Mouse (Mus musculus) neural tube, embryonic 14.5 days (tissue): ENCODE results near the gene Hprt. TPM values are rescaled to one million over a fixed set of nuclear protein-coding genes. Genes with fewer than 3 reads are reported as not detected.

Experiments used
- ATAC-seq: fragments of 200-750 bp; cut with Nextera tagmentation; 2 replicates; pipeline ENCODE4 v1.8.0; 2017; ENCODE audit warnings: low read depth, mild to moderate bottlenecking, moderate TSS enrichment, moderate library complexity
- H3K27ac ChIP-seq: fragments of 300-500 bp; sonication (generic); 2 replicates; pipeline ENCODE4 v1.5.1; 2014; ENCODE audit warnings: low read depth, mild to moderate bottlenecking, control low read depth, low read length, moderate library complexity, mixed read lengths
- H3K27me3 ChIP-seq: fragments of 300-500 bp; sonication (generic); 2 replicates; pipeline ENCODE4 v1.6.1; 2014; ENCODE audit warnings: low read length; ENCODE audit not compliant: control insufficient read depth, insufficient read depth
- H3K36me3 ChIP-seq: fragments of 300-500 bp; sonication (generic); 2 replicates; pipeline ENCODE4 v1.6.1; 2014; ENCODE audit warnings: low read length, mixed read lengths; ENCODE audit not compliant: control insufficient read depth, insufficient read depth
- H3K4me1 ChIP-seq: fragments of 300-500 bp; sonication (generic); 2 replicates; pipeline ENCODE4 v1.6.1; 2014; ENCODE audit warnings: low read length; ENCODE audit not compliant: control insufficient read depth, insufficient read depth
- H3K4me2 ChIP-seq: fragments of 300-500 bp; sonication (generic); 2 replicates; pipeline ENCODE4 v1.6.1; 2014; ENCODE audit warnings: mild to moderate bottlenecking, low read depth, low read length, control low read depth
- H3K4me3 ChIP-seq: fragments of 300-500 bp; sonication (generic); 2 replicates; pipeline ENCODE4 v1.5.1; 2014; ENCODE audit warnings: low read depth, low read length, control low read depth, mixed read lengths
- H3K9ac ChIP-seq: fragments of 300-500 bp; sonication (generic); replicated peaks from 2 replicates; pipeline ENCODE4 v1.6.1; 2014; ENCODE audit warnings: low read depth, mild to moderate bottlenecking, control low read depth, low read length, mixed read lengths
- H3K9me3 ChIP-seq: fragments of 300-500 bp; sonication (generic); 2 replicates; pipeline ENCODE4 v1.6.1; 2016; ENCODE audit warnings: low read length; ENCODE audit not compliant: control insufficient read depth
- WGBS: fragments of 180-500 bp; shearing (Covaris S2); extraction: QIAGEN DNeasy Blood & Tissue Kit; methylation state at CpG from one replicate; pipeline ENCODE4 v1.1.7; 2014; 5-methylcytosine and 5-hydroxymethylcytosine counted together
- microRNA counts: library from miRNA; unstranded; fragments of <30 nt; microRNA quantifications from one replicate; lab custom pipeline; 2016
- microRNA-seq: library from miRNA; unstranded; fragments of <30 nt; microRNA quantifications from one replicate; pipeline ENCODE4, GENCODE M21; 2016
- polyA plus RNA-seq: library from polyadenylated mRNA; unstranded; fragments of >200 nt; fragmentation: Nextera tagmentation; extraction: Ambion mirVana; gene quantifications from 2 replicates; pipeline ENCODE4 v1.2.1, GENCODE M21; 2014

Hprt gene
- polyA plus RNA-seq, 1 experiment from 2014 or later = 149 TPM

GRCm38 (mm10) chrX:53058459-53059280, 70.7 kb downstream of the Hprt start:
- H3K4me1 ChIP-seq = no peaks in the 10 kb centered on the region
- H3K27me3 ChIP-seq = no peaks in the 10 kb centered on the region; the same call in 1 of the 2 replicates
- H3K9me3 ChIP-seq = no peaks in the 10 kb centered on the region
- H3K4me2 ChIP-seq = peak overlapping the region; percentile 26; the same call in 1 of the 2 replicates
- WGBS = 17% methylated on average over 33 of the region's 33 CpGs
- peak overlapping the region; percentile 4; the same call in 1 of the 2 replicates for H3K4me3 ChIP-seq
- H3K27ac ChIP-seq = no peak overlapping the region
- H3K9ac ChIP-seq = no peak overlapping the region
- no peaks in the 10 kb centered on the region for H3K36me3 ChIP-seq
- no peak for ATAC-seq

DNA sequence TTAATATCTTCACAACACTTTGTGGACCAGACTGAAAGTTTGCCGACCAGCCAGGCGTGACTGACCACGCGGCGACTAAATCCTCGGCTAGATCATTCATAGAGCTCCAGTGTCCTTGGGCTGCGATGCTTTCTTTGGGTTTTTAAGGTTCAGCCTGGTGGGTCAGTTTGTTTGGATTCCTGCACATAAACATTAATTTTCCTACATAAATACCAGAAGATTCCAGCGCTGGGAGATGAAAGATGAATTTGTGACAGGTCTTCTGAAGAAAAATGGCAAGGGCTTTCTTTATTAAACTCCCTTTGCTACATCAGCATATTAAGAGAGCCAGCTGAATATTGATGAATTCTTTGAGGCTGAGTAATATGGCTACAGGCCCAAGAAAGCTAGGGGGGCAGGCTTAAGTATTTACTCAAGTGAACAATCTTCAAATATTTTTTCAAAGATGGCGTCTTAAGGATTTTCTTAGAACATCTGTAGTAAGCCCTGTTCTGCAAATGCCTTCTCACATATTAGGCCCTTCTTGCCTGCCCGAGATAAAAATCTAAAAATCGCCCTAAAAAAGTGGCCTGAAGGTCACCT, 71.6 kb downstream of the Hprt start:
- no peaks in the 10 kb centered on the region for H3K36me3 ChIP-seq
- no peak overlapping the region for H3K27ac ChIP-seq
- H3K4me1 ChIP-seq = no peaks in the 10 kb centered on the region
- 37% methylated on average over 11 of the region's 11 CpGs for WGBS
- H3K4me2 ChIP-seq = no peak overlapping the region
- H3K27me3 ChIP-seq = no peaks in the 10 kb centered on the region; the same call in 1 of the 2 replicates
- H3K4me3 ChIP-seq = no peak overlapping the region
- ATAC-seq = no peak
- H3K9ac ChIP-seq = no peak overlapping the region
- H3K9me3 ChIP-seq = no peaks in the 10 kb centered on the region

DNA sequence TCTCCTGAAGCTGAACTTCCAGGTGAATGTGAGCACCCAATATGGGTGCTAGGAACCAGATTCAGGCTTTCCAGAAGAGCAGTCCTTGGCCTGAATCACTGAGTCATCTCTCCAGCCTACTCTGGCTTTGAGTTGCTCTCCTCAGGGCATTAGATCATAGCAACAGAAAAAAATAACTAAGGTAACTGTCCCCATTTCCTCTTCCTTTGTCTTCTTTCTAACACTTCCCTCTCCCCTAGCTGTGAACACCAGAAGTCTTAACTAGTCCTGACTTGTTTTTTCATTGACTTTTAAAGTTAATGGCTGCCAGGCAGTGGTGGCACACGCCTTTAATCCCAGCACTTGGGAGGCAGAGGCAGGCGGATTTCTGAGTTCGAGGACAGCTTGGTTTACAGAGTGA, 76.5 kb downstream of the Hprt start:
- Histone ChIP-seq H3K9me3 (no peaks in the 10 kb centered on the region), H3K9ac (no peak overlapping the region), H3K4me2 (no peak overlapping the region), H3K4me1 (no peaks in the 10 kb centered on the region), H3K4me3 (no peak overlapping the region), H3K27ac (no peak overlapping the region), H3K36me3 (no peaks in the 10 kb centered on the region), H3K27me3 (no peaks in the 10 kb centered on the region)
- 91% methylated on average over 3 of the region's 3 CpGs for WGBS
- no peak for ATAC-seq

MicroRNA genes within 50 kb of the gene (microRNA counts, 519-probe panel; counts per million panel counts)
- microRNA mmu-miR-322 (lab: Ali Mortazavi, UCI) = 4,150 counts per million, percentile 48 among the panel's probes with 10 or more counts
- microRNA mmu-miR-351 (lab: Ali Mortazavi, UCI) = not detected
- not detected for microRNA mmu-miR-450a-3p (lab: Ali Mortazavi, UCI)
- 3,543 counts per million, percentile 29 among the panel's probes with 10 or more counts for microRNA mmu-miR-450a-5p (lab: Ali Mortazavi, UCI)
- not detected for microRNA mmu-miR-450b-3p (lab: Ali Mortazavi, UCI)
- not detected for microRNA mmu-miR-450b-5p (lab: Ali Mortazavi, UCI)
- not detected for microRNA mmu-miR-503 (lab: Ali Mortazavi, UCI)
- microRNA mmu-miR-542-3p (lab: Ali Mortazavi, UCI) = not detected
- microRNA mmu-miR-542-5p (lab: Ali Mortazavi, UCI) = not detected

Small RNA genes lying within 50 kb of the gene (microRNA-seq; reads per million reads assigned to microRNA genes)
- gene Mir322 (4,287 reads per million, percentile 91 among the genes with 10 or more reads in this experiment), gene Mir351 (759 reads per million, percentile 74 among the genes with 10 or more reads in this experiment), gene Mir450-1 (2.8 reads per million, percentile 2 among the genes with 10 or more reads in this experiment), gene Mir450-2 (2.8 reads per million, percentile 2 among the genes with 10 or more reads in this experiment), gene Mir450b (21.1 reads per million, percentile 24 among the genes with 10 or more reads in this experiment), gene Mir503 (106 reads per million, percentile 48 among the genes with 10 or more reads in this experiment), gene Mir542 (129 reads per million, percentile 50 among the genes with 10 or more reads in this experiment)

Other genes starting within 250 kb of the Hprt start
- 7.4 TPM in 2 replicates for gene Ccdc160, start 196.9 kb upstream of the Hprt start, polyA plus RNA-seq
- gene Phf6, start 75.9 kb upstream of the Hprt start, polyA plus RNA-seq = 71.5 and 88.3 TPM in 2 replicates